Mouse (Mus musculus): ENCODE measurements around the gene Fshb. TPM values are rescaled to one million over a fixed set of nuclear protein-coding genes. Genes with fewer than 3 reads are reported as not detected.

Fshb gene
- polyA plus RNA-seq, 1 experiment from 2014 or later = not detected

DNA sequence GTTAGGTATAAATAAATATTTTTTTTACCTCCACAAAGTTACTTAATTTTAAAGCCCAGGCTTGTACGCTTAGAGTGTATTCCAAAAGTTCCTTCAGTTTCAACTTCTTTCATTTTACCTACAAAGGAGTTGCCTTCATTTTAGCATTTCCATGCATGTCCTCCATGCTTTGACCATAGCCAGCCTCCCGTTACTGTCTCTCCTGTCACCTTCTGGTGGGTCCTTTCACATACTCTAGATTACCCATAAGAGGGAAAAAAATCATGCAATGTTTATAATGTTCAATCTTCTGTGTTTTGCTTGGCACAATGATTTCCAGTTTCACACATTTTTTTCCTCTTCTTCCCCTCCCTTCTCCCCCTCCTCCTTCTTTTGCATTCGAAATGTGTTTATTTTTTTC lies 53.1 kb downstream of the Fshb start:
- Histone ChIP-seq H3K9me3 (no peaks in the 10 kb centered on the region), H3K27ac (replicated peaks) (no peak overlapping the region), H3K4me3 (no peak overlapping the region), H3K4me1 (no peaks in the 10 kb centered on the region), H3K27me3 (replicated peaks; ENCODE audit: low read depth, poor library complexity, severe bottlenecking) (no peaks in the 10 kb centered on the region), H3K36me3 (replicated peaks) (no peaks in the 10 kb centered on the region)
- WGBS = 81% methylated on average over 3 of the region's 3 CpGs
- DNase-seq (ENCODE audit: low spot score) = no peak

Other genes with a start within 250 kb of the Fshb start
- 53.7 and 57.8 TPM in 2 replicates for gene Arl14ep, start 85.2 kb downstream of the Fshb start, polyA plus RNA-seq (2016; fragmentation: Nextera tagmentation; extraction: Ambion mirVana)
- 0.05 TPM in 1 of 2 replicates, not detected in the other for gene Kcna4, start 231.0 kb upstream of the Fshb start, polyA plus RNA-seq (2016; fragmentation: Nextera tagmentation; extraction: Ambion mirVana)

Data from embryonic facial prominence, embryonic 10.5 days (tissue).